Mouse (Mus musculus) embryo, embryonic 10 days (tissue): ENCODE measurements around the gene Runx2.

ENCODE experiments used
- DNase-seq: peaks from one replicate; pipeline ENCODE4 v3.0.0-alpha.2; 2015; ENCODE audit warnings: low spot score

Gene Runx2

GRCm38 (mm10) chr17:44588020-44588419, 226.6 kb downstream of the Runx2 start:
- peak; percentile 36 for DNase-seq

- DNase-seq: no peak
Observed at GRCm38 (mm10) chr17:44586196-44586595, 228.4 kb downstream of the Runx2 start.

- DNase-seq: no peak
Observed at GRCm38 (mm10) chr17:44584781-44585180, 229.8 kb downstream of the Runx2 start.

- no peak for DNase-seq
Observed at GRCm38 (mm10) chr17:44577791-44578190, 236.8 kb downstream of the Runx2 start.

- DNase-seq: no peak
Observed at GRCm38 (mm10) chr17:44570899-44571298, 243.7 kb downstream of the Runx2 start.

- DNase-seq: no peak
Observed at GRCm38 (mm10) chr17:44569020-44569621, 245.5 kb downstream of the Runx2 start.

- DNase-seq: no peak
Observed at GRCm38 (mm10) chr17:44566992-44567391, 247.6 kb downstream of the Runx2 start.

GRCm38 (mm10) chr17:44565884-44566515, 248.6 kb downstream of the Runx2 start:
- no peak for DNase-seq

- no peak for DNase-seq
Observed at GRCm38 (mm10) chr17:44565311-44565831, 249.2 kb downstream of the Runx2 start.

- no peak for DNase-seq
Observed at GRCm38 (mm10) chr17:44564611-44565198, 249.9 kb downstream of the Runx2 start.

- DNase-seq: peak; percentile 50
Observed at GRCm38 (mm10) chr17:44560016-44560415, 254.6 kb downstream of the Runx2 start.

- no peak for DNase-seq
Observed at GRCm38 (mm10) chr17:44557199-44558111, 257.1 kb downstream of the Runx2 start.

GRCm38 (mm10) chr17:44554941-44555340, 259.7 kb downstream of the Runx2 start:
- no peak for DNase-seq

- no peak for DNase-seq
Observed at GRCm38 (mm10) chr17:44549551-44549950, 265.0 kb downstream of the Runx2 start.

- DNase-seq: no peak
Observed at GRCm38 (mm10) chr17:44547922-44548321, 266.7 kb downstream of the Runx2 start.

GRCm38 (mm10) chr17:44546801-44547200, 267.8 kb downstream of the Runx2 start:
- peak; percentile 12 for DNase-seq

GRCm38 (mm10) chr17:44545141-44545813, 269.3 kb downstream of the Runx2 start:
- peak; percentile 18 for DNase-seq

GRCm38 (mm10) chr17:44542706-44543105, 271.9 kb downstream of the Runx2 start:
- DNase-seq: no peak

GRCm38 (mm10) chr17:44540699-44541098, 273.9 kb downstream of the Runx2 start:
- DNase-seq: peak; percentile 30

- DNase-seq: peak; percentile 17
Observed at GRCm38 (mm10) chr17:44538921-44539320, 275.7 kb downstream of the Runx2 start.

- DNase-seq: no peak
Observed at GRCm38 (mm10) chr17:44530000-44530399, 284.6 kb downstream of the Runx2 start.

- no peak for DNase-seq
Observed at GRCm38 (mm10) chr17:44528617-44529016, 286.0 kb downstream of the Runx2 start.
